Mouse (Mus musculus): ENCODE measurements around the gene Rreb1.
A peak's percentile ranks its signal among the peaks of the same experiment; 100 is the strongest.

Gene Rreb1

GRCm38 (mm10) chr13:37958498-37959238 is 180.5 kb downstream of the Rreb1 start:
- DNase-seq = no peak

- peak in 1 of 2 experiments; percentile 35 for DNase-seq
Measured at GRCm38 (mm10) chr13:37959239-37959907, 181.2 kb downstream of the Rreb1 start.

GRCm38 (mm10) chr13:37959936-37960335 is 181.7 kb downstream of the Rreb1 start:
- no peak for DNase-seq

DNA sequence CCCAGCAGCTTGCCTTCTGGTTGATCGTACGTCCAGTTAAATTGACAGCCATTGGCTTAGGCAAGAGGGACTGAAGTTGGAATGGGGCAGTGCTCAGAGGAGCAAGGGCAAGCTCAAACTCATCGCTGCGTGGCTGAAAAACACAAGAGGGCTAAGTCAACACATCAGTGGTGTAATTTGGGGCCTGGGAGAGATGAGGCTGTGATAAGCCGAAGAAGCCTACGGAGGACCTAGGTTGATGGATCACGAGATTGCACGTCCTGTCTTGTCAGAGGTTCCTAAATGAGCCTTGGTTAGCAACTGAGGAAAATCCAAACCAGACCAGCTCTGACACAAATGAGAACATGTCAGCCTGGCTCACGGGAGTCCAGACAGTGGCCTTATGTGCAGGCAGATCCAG is 184.3 kb downstream of the Rreb1 start:
- no peak for DNase-seq

DNA sequence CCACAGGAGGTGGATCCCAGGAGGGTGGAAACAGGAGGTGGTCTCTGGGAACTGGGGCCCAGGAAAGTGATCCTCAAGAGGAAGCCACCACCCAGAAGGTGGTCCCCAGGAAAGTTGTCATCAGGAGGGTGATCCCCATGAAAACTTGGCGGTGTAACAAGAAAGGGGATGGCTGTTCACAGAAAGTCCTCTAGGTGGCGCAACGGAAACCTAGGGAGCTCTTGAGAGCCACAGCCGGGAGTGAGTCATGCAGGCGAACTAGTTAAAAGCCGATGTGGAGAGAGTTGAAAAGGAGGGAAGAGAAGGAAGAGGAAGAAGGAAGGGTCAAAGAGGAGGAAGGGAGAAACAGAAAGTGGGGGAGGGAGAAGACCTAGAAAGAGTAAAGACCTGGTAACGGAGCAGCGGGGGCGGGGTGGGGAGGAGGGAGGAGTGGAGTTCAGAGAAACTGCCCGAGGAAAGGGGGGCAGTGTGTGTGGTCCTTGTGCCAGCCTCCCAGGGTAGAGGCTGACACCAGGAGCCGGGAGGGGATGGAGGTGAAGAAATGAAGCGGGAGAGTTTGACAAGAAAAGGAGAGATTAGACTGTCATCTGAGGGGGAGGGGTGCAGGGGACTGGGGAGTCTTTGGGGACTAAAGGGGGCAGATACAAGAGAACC is 185.3 kb downstream of the Rreb1 start:
- peak; percentile 76 to 88 for DNase-seq

DNA sequence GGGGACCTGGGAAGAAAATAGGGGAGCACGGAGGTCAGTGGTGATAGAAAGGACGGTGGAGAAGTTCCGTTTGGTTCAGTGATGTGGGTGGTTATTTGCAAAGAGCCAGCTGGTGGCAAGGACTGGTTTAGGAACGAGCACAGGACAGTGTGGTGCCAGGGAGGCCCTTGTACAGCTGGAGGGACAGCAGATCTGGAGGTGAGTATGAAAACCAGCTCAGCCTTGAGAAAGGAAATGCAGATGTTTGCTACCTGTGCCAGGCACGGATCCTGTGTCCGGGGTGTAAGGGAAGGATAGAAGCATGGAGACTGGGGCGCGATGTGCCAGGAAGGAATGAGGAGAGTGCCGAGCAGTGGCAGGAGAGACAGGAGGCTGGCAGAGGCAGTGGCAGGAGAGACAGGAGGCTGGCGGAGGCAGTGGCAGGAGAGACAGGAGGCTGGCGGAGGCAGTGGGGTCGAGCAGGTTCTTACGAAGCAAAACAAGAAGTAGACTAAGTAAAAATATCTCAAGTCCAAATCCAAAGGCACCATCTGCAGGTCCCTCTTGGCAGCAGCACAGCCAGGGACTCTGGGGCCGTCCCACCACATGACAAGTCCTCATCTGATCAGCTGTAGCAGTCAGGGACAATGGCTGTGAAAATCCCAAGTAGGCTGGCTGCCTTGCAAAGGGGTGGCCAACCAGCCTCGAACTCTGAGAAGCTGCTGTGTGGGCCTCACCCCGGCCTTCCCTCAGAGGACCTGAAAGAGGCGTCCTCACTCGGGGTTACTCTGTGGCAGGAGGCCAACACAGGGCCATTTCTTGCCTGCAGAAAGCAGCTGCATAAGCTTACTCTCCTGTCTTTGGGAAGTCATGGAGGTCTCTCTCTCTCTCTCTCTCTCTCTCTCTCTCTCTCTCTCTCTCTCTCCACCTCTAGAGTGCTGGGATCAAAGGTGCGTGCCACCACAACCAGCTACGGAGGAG is 186.2 kb downstream of the Rreb1 start:
- no peak for DNase-seq

DNA sequence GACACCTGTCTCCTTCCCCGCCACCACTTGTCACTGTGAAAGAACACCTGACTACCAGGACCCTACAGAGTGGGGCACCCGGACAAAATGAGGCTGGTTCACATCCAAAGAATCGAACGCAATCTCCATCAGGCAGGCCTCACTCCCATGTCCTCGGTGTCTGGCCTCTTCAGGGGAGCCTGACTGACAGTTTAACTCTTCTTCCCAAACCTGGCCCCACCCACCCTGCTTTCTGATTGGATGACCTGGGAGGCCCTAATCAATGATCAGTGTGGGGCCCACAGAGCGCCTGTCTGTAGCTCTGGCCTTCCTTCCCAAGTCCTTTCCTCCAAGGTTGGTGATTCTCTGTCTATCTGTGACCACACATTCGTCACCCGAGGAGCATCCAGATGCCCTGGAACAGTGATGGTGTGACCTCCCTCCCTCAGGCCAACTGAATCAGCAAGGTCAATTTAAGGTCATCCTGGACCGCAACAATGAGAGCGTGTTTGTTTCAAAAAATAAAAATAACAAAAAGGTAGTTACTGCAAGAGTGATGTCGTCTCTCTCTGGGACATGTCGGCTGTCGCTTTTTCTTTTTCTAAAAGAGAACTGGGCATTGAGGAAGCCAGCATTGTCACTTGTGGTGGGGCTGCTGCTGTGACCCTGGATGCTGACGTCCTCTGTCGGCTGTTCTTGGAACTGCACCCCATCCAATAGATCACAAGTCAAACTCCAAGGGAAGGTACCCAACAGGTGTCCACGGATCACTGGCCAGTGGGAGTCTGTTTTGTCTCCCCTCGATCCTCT is 187.1 kb downstream of the Rreb1 start:
- no peak for DNase-seq

DNA sequence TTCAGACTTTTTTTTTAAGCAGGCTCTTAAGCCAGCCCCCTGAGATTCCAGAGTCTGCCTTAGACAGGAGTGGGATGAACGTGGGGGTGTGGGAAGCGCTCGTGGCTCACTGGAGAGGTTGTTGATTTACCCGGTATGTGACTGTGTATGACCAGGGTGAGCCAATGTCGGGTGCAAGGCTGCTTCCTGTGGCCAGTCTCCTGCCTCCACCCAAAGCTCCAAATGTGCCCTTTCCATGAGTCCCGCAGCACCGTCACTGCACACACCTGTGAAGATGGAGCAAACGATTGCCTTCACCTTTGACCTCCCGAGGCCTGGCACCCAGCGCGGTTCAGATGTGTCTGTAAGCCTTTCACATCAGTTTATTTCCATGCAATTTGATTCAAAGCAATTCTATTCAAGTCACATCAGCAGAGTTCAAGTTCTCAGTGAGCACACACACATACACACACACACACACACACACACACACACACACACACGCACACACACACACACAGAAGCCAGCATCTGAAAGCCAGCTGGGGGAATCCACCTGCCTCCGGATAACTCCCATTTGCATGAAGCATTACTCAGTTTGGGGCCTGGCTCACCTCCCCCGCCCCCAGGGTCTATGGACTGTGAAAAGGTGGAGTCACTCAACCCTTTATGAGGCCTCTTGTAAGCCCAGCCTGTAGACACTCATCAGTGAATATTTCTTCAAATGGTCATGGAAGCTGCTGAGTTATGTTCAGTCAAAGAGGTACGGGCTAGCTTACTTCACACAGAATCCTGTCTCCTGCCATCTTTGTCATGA is 188.3 kb downstream of the Rreb1 start:
- DNase-seq = peak in 1 of 2 experiments; percentile 55

GRCm38 (mm10) chr13:37967052-37967437 is 188.8 kb downstream of the Rreb1 start:
- DNase-seq = peak; percentile 67 to 90

DNA sequence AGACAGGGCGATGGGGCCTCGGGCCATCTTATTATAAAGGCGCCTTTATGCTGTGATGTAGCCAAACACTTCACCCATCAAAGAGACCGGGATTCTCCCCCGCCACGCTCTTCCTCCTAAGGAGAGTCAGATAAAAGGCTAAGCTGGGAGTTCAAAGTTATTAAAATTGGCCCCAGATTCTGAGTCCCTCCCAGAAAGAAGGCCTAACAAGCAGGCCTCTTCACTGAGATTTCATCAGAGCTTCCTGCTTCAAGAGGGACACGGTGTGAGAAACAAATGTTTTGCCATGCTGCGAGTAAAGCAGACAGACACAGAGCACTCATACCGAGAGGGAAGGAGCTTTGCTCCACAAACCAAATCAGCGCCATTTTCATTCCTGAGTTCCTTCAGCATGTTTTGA is 189.4 kb downstream of the Rreb1 start:
- DNase-seq = no peak

DNA sequence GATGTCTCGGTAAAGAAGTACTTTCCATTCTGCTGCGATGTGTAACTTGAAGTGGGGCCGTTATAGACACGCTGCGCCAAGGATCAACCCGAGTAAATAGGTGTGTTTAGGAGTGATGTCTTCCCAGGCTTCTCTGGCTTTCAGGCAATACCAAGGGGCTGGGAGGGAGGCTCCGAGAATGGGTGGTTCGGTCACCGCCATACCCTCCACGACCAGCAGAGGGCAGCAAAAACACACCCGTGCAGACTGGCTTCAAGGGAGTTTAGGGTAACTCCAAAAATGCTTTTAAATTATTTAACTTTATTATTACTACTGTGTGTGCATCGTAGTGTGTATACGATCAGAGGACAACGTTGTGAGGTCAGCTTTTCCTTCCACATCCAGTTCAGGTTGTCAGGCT is 191.1 kb downstream of the Rreb1 start:
- peak; percentile 87 to 92 for DNase-seq

- no peak for DNase-seq
Measured at GRCm38 (mm10) chr13:37969988-37970387, 191.8 kb downstream of the Rreb1 start.

- peak; percentile 58 to 69 for DNase-seq
Measured at GRCm38 (mm10) chr13:37970887-37971530, 192.8 kb downstream of the Rreb1 start.

GRCm38 (mm10) chr13:37974036-37974435 is 195.8 kb downstream of the Rreb1 start:
- DNase-seq = no peak

DNA sequence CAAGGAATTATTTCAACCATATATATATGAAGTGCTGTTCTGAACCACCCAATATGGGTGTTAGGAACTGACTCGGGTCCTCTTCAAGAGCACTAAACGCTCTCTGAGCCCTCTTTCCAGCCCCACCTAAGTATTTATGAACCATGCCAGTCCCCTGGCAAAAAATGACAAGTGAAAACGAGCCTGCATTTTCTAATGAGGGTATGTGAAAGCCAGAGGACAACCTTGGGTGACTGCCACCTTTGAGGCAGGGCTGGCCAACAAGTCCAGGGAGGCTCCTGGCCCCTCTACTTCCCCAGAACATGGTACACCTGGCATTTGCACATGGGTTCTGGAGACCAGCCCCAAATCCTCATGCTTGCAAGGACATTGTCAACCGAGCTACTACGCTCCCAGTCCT is 196.5 kb downstream of the Rreb1 start:
- no peak for DNase-seq

DNA sequence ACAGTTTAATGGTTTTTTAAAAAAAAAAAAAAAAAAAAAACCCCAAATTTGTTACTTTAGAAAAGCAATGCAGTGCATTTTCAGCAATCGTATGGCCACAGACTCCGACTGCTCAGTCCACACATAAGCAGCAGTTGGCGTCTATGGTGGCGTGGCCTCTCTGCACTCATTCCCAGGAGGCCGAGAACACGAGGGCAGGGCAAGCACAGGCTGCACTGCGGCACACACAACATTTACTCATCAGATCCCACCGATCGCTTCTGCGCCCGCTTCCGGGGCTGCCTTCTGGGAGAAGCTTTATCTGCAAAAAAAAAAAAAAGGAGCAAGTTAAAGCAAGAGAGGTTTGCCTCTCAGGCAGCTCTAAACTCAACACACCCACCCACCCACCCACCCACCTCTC is 201.3 kb downstream of the Rreb1 start:
- no peak for DNase-seq

GRCm38 (mm10) chr13:37980346-37980745 is 202.1 kb downstream of the Rreb1 start:
- DNase-seq = no peak

- DNase-seq = peak; percentile 24 to 37
Measured at GRCm38 (mm10) chr13:37981063-37981462, 202.9 kb downstream of the Rreb1 start.

- DNase-seq = no peak
Measured at GRCm38 (mm10) chr13:37986166-37986565, 208.0 kb downstream of the Rreb1 start.

GRCm38 (mm10) chr13:37989701-37990100 is 211.5 kb downstream of the Rreb1 start:
- DNase-seq = no peak
